Mouse (Mus musculus): Measurements from ENCODE around the gene Gnaz. TPM values are rescaled to one million over a fixed set of nuclear protein-coding genes. Genes with fewer than 3 reads are reported as not detected.
A peak's percentile ranks its signal among the peaks of the same experiment; 100 is the strongest.

The Gnaz gene
- polyA plus RNA-seq, 1 experiment from 2014 or later: 3.2 TPM

- Histone ChIP-seq H3K27me3 (ENCODE audit: insufficient read depth, low read length) (no peaks in the 10 kb centered on the region), H3K4me1 (ENCODE audit: insufficient read depth) (no peaks in the 10 kb centered on the region), H3K36me3 (ENCODE audit: insufficient read depth) (no peaks in the 10 kb centered on the region), H3K9me3 (ENCODE audit: low read depth, low read length) (no peaks in the 10 kb centered on the region), H3K4me2 (no peak overlapping the region), H3K27ac (ENCODE audit: low read depth) (no peak overlapping the region), H3K9ac (no peak overlapping the region), H3K4me3 (ENCODE audit: low read depth, low read length) (no peak overlapping the region)
- 79% methylated on average over 7 of the region's 7 CpGs for WGBS
- TF ChIP-seq CTCF (IDR thresholded peaks at IDR 0.05; ENCODE audit: low read depth): no peak
- ATAC-seq (ENCODE audit: insufficient read depth) (no peak), DNase-seq (no peak)
Measured at GRCm38 (mm10) chr10:74928276-74928675, 38.7 kb upstream of the Gnaz start.

- no peak for ATAC-seq (ENCODE audit: insufficient read depth)
- 69% methylated on average over 6 of the region's 6 CpGs for WGBS
- peak; percentile 60 for TF ChIP-seq CTCF (IDR thresholded peaks at IDR 0.05; ENCODE audit: low read depth)
Measured at GRCm38 (mm10) chr10:74929578-74929977, 37.4 kb upstream of the Gnaz start.

GRCm38 (mm10) chr10:74930541-74930940 lies 36.4 kb upstream of the Gnaz start:
- Histone ChIP-seq H3K27ac (ENCODE audit: low read depth) (no peak overlapping the region), H3K9me3 (ENCODE audit: low read depth, low read length) (no peaks in the 10 kb centered on the region), H3K27me3 (ENCODE audit: insufficient read depth, low read length) (no peaks in the 10 kb centered on the region), H3K4me2 (no peak overlapping the region), H3K4me3 (ENCODE audit: low read depth, low read length) (no peak overlapping the region), H3K9ac (no peak overlapping the region), H3K4me1 (ENCODE audit: insufficient read depth) (no peaks in the 10 kb centered on the region), H3K36me3 (ENCODE audit: insufficient read depth) (no peaks in the 10 kb centered on the region)
- no peak for DNase-seq
- whole genome bisulfite sequencing: 68% methylated on average over 3 of the region's 3 CpGs
- no peak for TF ChIP-seq CTCF (IDR thresholded peaks at IDR 0.05; ENCODE audit: low read depth)
- no peak for ATAC-seq (ENCODE audit: insufficient read depth)

More at GRCm38 (mm10) chr10:74929578-74929977, 37.4 kb upstream of the Gnaz start:
- H3K9ac ChIP-seq: no peak overlapping the region
- no peaks in the 10 kb centered on the region for H3K4me1 ChIP-seq (ENCODE audit: insufficient read depth)
- H3K36me3 ChIP-seq (ENCODE audit: insufficient read depth): no peaks in the 10 kb centered on the region
- no peak overlapping the region for H3K27ac ChIP-seq (ENCODE audit: low read depth)
- H3K9me3 ChIP-seq (ENCODE audit: low read depth, low read length): no peaks in the 10 kb centered on the region
- no peaks in the 10 kb centered on the region for H3K27me3 ChIP-seq (ENCODE audit: insufficient read depth, low read length)
- DNase-seq: no peak
- H3K4me2 ChIP-seq: no peak overlapping the region
- H3K4me3 ChIP-seq (ENCODE audit: low read depth, low read length): no peak overlapping the region

- no peaks in the 10 kb centered on the region for H3K36me3 ChIP-seq (ENCODE audit: insufficient read depth)
- H3K27me3 ChIP-seq (ENCODE audit: insufficient read depth, low read length): no peaks in the 10 kb centered on the region
- H3K4me2 ChIP-seq: no peak overlapping the region
- H3K9me3 ChIP-seq (ENCODE audit: low read depth, low read length): no peaks in the 10 kb centered on the region
- H3K9ac ChIP-seq: no peak overlapping the region
- no peak overlapping the region for H3K4me3 ChIP-seq (ENCODE audit: low read depth, low read length)
- H3K4me1 ChIP-seq (ENCODE audit: insufficient read depth): no peaks in the 10 kb centered on the region
- TF ChIP-seq CTCF (IDR thresholded peaks at IDR 0.05; ENCODE audit: low read depth): no peak
- H3K27ac ChIP-seq (ENCODE audit: low read depth): no peak overlapping the region
- DNase-seq (no peak), ATAC-seq (ENCODE audit: insufficient read depth) (no peak)
- 71% methylated on average over 6 of the region's 6 CpGs for WGBS
Measured at GRCm38 (mm10) chr10:74931631-74932030, 35.3 kb upstream of the Gnaz start.

GRCm38 (mm10) chr10:74932487-74932886 lies 34.5 kb upstream of the Gnaz start:
- Histone ChIP-seq H3K9me3 (ENCODE audit: low read depth, low read length) (no peaks in the 10 kb centered on the region), H3K4me3 (ENCODE audit: low read depth, low read length) (no peak overlapping the region), H3K9ac (no peak overlapping the region), H3K36me3 (ENCODE audit: insufficient read depth) (no peaks in the 10 kb centered on the region), H3K27ac (ENCODE audit: low read depth) (no peak overlapping the region), H3K4me2 (no peak overlapping the region), H3K27me3 (ENCODE audit: insufficient read depth, low read length) (no peaks in the 10 kb centered on the region), H3K4me1 (ENCODE audit: insufficient read depth) (no peaks in the 10 kb centered on the region)
- DNase-seq: no peak
- no peak for TF ChIP-seq CTCF (IDR thresholded peaks at IDR 0.05; ENCODE audit: low read depth)
- 76% methylated on average over 6 of the region's 6 CpGs for WGBS
- no peak for ATAC-seq (ENCODE audit: insufficient read depth)

- H3K4me3 ChIP-seq (ENCODE audit: low read depth, low read length): no peak overlapping the region
- no peak overlapping the region for H3K9ac ChIP-seq
- no peak for DNase-seq
- no peaks in the 10 kb centered on the region for H3K9me3 ChIP-seq (ENCODE audit: low read depth, low read length)
- TF ChIP-seq CTCF (IDR thresholded peaks at IDR 0.05; ENCODE audit: low read depth): 0 out of 2 replicates have a peak, but pooled peaks have one; percentile 18
- no peaks in the 10 kb centered on the region for H3K36me3 ChIP-seq (ENCODE audit: insufficient read depth)
- H3K4me2 ChIP-seq: no peak overlapping the region
- H3K27ac ChIP-seq (ENCODE audit: low read depth): no peak overlapping the region
- WGBS: 82% methylated on average over 19 of the region's 19 CpGs
- no peaks in the 10 kb centered on the region for H3K27me3 ChIP-seq (ENCODE audit: insufficient read depth, low read length)
- ATAC-seq (ENCODE audit: insufficient read depth): no peak
- no peaks in the 10 kb centered on the region for H3K4me1 ChIP-seq (ENCODE audit: insufficient read depth)
Measured at GRCm38 (mm10) chr10:74933548-74934190, 33.3 kb upstream of the Gnaz start.

- ATAC-seq (ENCODE audit: insufficient read depth) (no peak), DNase-seq (no peak)
- no peak overlapping the region for H3K4me3 ChIP-seq (ENCODE audit: low read depth, low read length)
- no peak overlapping the region for H3K9ac ChIP-seq
- no peaks in the 10 kb centered on the region for H3K4me1 ChIP-seq (ENCODE audit: insufficient read depth)
- H3K9me3 ChIP-seq (ENCODE audit: low read depth, low read length): no peaks in the 10 kb centered on the region
- no peak overlapping the region for H3K4me2 ChIP-seq
- H3K36me3 ChIP-seq (ENCODE audit: insufficient read depth): no peaks in the 10 kb centered on the region
- H3K27ac ChIP-seq (ENCODE audit: low read depth): no peak overlapping the region
- TF ChIP-seq CTCF (IDR thresholded peaks at IDR 0.05; ENCODE audit: low read depth): no peak
- WGBS: 70% methylated on average over 12 of the region's 12 CpGs
- H3K27me3 ChIP-seq (ENCODE audit: insufficient read depth, low read length): no peaks in the 10 kb centered on the region
Measured at GRCm38 (mm10) chr10:74934521-74934920, 32.5 kb upstream of the Gnaz start.
